Mouse (Mus musculus) megakaryocyte, embryonic 14.5 days (primary cell): ENCODE data around the gene Rps11. TPM values are rescaled to one million over a fixed set of nuclear protein-coding genes. Genes with fewer than 3 reads are reported as not detected.
A peak's percentile ranks its signal among the peaks of the same experiment; 100 is the strongest.
"Not testable (repeated sequence)": the region's sequence is repeated elsewhere in the genome, so short reads cannot be mapped to it uniquely, and the experiment has no call there.

ENCODE experiments used
- H3K27me3 ChIP-seq: replicated peaks from 2 replicates; pipeline ENCODE3; 2012; ENCODE audit warnings: inconsistent platforms
- H3K36me3 ChIP-seq: replicated peaks from 2 replicates; pipeline ENCODE3; 2012; ENCODE audit warnings: low read length, inconsistent platforms, mixed read lengths
- H3K4me1 ChIP-seq: 2 replicates; pipeline ENCODE4 v1.6.1; 2012; ENCODE audit warnings: inconsistent platforms
- H3K4me3 ChIP-seq: replicated peaks from 2 replicates; pipeline ENCODE3; 2012; ENCODE audit warnings: moderate library complexity, mild to moderate bottlenecking, inconsistent platforms
- H3K9me3 ChIP-seq: 2 replicates; pipeline ENCODE4 v1.6.1; 2012; ENCODE audit warnings: inconsistent platforms
- FLI1 ChIP-seq: IDR thresholded peaks from 2 replicates; pipeline ENCODE4 v1.6.1; 2012; ENCODE audit warnings: low read length, inconsistent platforms, mixed read lengths
- GATA1 ChIP-seq: IDR thresholded peaks from 3 replicates; pipeline ENCODE4 v1.6.1; 2012; ENCODE audit warnings: mixed read lengths, low read length, inconsistent platforms, borderline replicate concordance
- polyA plus RNA-seq: library from polyadenylated mRNA; stranded (reverse); fragments of >175 nt; gene quantifications from 2 replicates; pipeline ENCODE4 v1.2.3, GENCODE M21; 2012; ENCODE audit warnings: low replicate concordance; ENCODE audit not compliant: insufficient read depth

Gene Rps11
- polyA plus RNA-seq, 1 experiment, result 217 TPM

DNA sequence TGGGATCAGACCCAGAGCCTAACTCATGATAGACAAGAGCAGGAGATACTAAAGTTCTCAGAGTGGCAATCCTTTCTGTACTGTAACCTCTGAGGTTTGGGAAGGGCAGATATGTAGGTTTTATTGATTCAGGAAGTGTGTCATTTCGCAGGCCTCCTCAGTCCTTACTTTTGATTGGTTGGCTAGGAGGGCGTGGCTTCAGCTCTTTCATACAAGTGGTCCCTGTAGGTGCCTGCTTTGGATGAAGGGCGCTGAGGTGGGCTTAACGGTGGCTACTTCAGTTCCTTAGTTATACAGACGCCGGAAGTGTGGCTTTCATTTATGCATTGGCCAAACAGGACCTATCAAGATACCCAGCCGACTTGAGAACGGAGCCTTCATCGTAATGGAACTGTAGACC lies 31.4 kb upstream of the Rps11 start:
- peaks cover 1% of the 10 kb centered on the region for H3K27me3 ChIP-seq
- peaks cover 25% of the 10 kb centered on the region for H3K4me1 ChIP-seq
- H3K4me3 ChIP-seq, result no peak overlapping the region
- TF ChIP-seq GATA1 (no peak), FLI1 (no peak)
- no peaks in the 10 kb centered on the region for H3K9me3 ChIP-seq
- H3K36me3 ChIP-seq, result peaks cover 47% of the 10 kb centered on the region

DNA sequence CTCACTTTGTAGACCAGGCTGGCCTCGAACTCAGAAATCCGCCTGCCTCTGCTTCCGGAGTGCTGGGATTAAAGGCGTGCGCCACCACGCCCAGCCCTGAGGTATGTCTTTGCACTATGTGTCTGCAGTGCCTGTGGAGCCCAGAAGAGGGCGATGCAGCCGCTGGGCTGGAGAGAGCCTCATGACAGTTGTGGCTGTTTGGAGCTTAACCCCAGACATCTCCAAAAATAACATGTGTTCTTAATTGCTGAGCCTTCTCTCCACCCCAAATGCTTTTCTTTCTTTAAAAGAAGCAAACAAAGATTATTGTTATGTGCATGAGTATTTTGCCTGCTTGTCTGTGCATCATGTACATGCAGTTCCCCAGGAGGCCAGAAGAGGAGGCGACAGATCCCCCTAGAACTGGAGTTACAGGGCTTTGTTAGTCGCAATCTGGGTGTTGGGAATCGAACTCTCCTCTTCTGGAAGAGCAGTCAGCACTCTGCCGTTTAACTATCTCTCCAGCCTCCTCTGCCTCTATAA lies 30.8 kb upstream of the Rps11 start:
- TF ChIP-seq GATA1 (no peak), FLI1 (no peak)
- peaks cover 1% of the 10 kb centered on the region for H3K27me3 ChIP-seq
- H3K4me1 ChIP-seq, result peaks cover 30% of the 10 kb centered on the region
- H3K4me3 ChIP-seq, result peak overlapping the region; percentile 97
- no peaks in the 10 kb centered on the region for H3K9me3 ChIP-seq
- peaks cover 44% of the 10 kb centered on the region for H3K36me3 ChIP-seq

DNA sequence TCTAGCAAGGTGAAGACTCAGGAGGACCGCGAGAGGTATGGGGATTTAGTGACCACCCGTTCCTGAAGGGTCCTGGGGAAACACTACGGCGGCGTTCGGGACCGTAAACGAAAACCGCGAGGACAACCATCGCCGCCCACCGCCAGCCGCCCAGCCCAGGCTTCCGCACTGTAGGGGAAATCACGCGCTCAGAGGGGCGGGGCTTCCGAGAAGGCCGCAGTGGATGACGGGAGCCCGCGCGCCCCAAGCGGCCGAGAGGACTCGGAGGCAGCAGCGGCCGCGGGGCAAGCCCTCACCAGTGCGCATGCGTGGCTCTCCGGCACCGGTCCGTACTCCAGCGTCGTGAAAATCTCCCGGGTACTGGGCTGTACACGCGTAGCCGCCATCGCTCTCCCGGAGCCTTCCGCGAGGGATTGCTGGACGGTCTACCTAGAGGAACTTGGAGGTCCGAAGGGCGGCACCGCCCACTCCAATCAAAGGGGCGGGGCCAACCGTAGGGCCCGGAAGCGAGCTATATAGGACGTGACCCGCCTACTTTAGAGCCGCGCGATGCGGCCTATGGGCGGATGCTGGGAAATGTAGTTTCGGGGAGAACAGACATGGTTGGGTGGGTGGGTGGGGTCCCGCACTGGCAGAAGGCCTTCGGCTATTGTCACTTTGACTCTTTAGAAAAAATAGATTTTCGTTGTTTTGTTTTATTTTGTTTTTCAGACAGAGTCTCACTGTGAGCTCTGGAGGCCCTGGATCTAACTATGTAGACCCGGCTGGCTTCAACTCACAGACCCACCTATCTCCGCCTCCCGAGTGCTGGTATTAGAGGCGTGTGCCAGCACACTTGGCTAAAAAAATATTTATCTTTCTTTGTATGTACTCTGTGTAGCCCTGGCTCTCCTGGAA lies 30.1 kb upstream of the Rps11 start, which contains the start of the genes Pih1d1 and Aldh16a1:
Pih1d1 (plus strand) TSS at position 208 of the 897 bp plus-strand sequence.
Aldh16a1 (minus strand) TSS at position 489 of the 897 bp plus-strand sequence.
- no peaks in the 10 kb centered on the region for H3K9me3 ChIP-seq
- H3K4me1 ChIP-seq, result peaks cover 31% of the 10 kb centered on the region
- TF ChIP-seq GATA1, result no peak
- no peak for TF ChIP-seq FLI1
- H3K4me3 ChIP-seq, result peak within 1 kb of the TSS; percentile 97
- H3K27me3 ChIP-seq, result peaks cover 1% of the 10 kb centered on the region
- peaks cover 38% of the 10 kb centered on the region for H3K36me3 ChIP-seq

DNA sequence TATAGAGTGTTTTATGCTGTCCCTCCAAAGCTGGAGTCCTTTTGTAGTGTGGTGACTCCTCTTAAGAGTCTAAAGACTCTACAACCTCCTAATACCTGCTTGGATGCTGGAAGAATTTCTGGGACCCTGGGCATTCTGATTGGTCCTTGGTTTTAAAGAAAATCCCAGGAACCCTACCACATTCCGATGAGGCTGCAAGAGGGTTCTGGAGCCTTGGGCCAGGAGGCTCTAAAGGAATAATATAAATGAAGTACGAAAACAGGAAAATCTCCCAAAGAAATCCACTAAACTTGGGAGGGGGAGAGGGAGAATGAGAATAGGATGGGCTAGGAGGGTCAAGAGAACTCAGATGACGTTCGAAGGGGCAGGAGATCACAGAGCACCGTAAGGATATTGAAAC lies 29.3 kb upstream of the Rps11 start:
- Histone ChIP-seq H3K36me3 (peaks cover 38% of the 10 kb centered on the region), H3K9me3 (no peaks in the 10 kb centered on the region), H3K27me3 (no peaks in the 10 kb centered on the region), H3K4me3 (peak overlapping the region; percentile 97), H3K4me1 (peaks cover 37% of the 10 kb centered on the region)
- TF ChIP-seq FLI1, result no peak
- no peak for TF ChIP-seq GATA1

DNA sequence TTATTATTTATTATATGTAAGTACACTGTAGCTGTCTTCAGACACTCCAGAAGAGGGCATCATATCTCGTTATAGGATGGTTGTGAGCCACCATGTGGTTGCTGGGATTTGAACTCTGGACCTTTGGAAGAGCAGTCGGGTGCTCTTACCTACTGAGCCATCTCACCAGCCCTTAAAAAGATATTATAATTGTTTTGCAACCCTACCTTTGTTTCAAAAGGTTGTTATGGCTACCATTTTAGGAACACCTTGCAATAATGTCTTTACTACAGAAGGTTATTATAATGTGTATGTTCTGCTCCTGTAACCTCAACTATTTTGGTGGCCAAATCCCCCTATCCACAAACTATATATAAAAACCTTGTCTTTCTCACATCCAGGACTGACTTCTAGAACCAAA lies 28.8 kb upstream of the Rps11 start:
- H3K9me3 ChIP-seq, H3K27me3 ChIP-seq: not testable (repeated sequence)
- Histone ChIP-seq H3K4me1 (peaks cover 41% of the 10 kb centered on the region), H3K36me3 (peaks cover 38% of the 10 kb centered on the region), H3K4me3 (peak overlapping the region; percentile 97)

DNA sequence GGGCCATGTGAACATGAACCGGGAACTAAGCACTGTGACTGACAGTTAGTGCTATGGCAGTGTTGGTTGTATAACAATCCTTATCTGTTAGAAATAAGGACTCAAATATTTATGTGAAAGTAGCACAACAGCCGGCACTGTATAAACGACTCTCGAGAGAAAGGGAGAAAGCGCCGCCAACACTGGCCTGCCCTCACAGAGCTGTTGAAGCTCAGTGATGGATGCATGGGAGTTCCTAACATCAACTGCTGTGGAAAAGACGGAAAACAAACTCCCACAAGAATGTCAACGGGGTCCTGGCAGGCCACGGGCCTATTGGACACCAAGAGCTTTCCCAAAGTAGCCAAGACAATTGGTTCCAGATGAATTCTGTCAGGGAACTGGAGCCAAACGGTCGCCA lies 27.1 kb upstream of the Rps11 start:
- H3K9me3 ChIP-seq, result no peaks in the 10 kb centered on the region
- H3K27me3 ChIP-seq, result peaks cover 4% of the 10 kb centered on the region
- no peak overlapping the region for H3K4me3 ChIP-seq
- peaks cover 39% of the 10 kb centered on the region for H3K36me3 ChIP-seq
- H3K4me1 ChIP-seq, result peaks cover 41% of the 10 kb centered on the region
- TF ChIP-seq FLI1 (no peak), GATA1 (no peak)

DNA sequence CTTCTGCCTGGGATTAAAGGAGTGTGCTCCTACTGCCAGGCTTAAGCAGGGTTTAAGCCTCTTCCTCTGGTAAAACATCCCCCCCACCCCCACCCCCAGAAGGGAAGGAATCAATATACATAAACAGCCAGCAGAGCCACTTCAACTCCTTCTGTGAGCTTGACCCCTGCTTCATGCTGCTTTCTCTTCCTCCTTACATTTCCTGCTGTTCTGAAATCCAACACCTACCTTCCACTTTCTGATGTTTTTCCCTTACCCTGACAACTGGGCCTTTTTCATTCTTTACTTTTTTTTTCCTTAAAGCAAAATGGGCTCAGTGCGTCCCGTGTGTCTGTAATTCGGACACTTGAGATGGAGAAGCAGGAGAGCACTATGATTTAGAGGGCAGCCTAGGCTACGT lies 26.1 kb upstream of the Rps11 start:
- H3K4me3 ChIP-seq, result no peak overlapping the region
- H3K36me3 ChIP-seq, result peaks cover 46% of the 10 kb centered on the region
- peaks cover 12% of the 10 kb centered on the region for H3K27me3 ChIP-seq
- TF ChIP-seq FLI1 (no peak), GATA1 (no peak)
- peaks cover 42% of the 10 kb centered on the region for H3K4me1 ChIP-seq
- H3K9me3 ChIP-seq, result no peaks in the 10 kb centered on the region

DNA sequence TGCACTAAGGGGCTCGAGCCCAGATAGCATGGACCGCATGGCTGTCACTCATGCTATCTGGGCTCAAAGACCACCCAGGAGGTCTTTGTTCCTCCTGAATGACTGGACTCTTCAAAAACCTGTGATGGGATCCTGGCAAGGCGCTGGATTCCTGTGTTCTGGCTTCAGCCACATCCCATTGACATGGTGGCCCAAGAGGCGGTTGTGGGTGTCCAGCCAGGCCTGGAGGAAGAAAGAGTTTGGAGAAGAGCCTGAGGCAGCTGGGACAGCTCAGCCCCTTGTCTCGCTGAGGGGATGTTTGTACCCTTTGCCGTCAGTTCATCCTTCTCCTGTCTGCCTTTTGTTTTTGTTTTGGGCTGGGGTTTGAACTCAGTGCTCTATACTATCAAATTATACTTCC lies 25.3 kb upstream of the Rps11 start:
- TF ChIP-seq GATA1 (no peak), FLI1 (no peak)
- peaks cover 35% of the 10 kb centered on the region for H3K4me1 ChIP-seq
- H3K36me3 ChIP-seq, result peaks cover 54% of the 10 kb centered on the region
- H3K4me3 ChIP-seq, result no peak overlapping the region
- peaks cover 15% of the 10 kb centered on the region for H3K27me3 ChIP-seq
- no peaks in the 10 kb centered on the region for H3K9me3 ChIP-seq

DNA sequence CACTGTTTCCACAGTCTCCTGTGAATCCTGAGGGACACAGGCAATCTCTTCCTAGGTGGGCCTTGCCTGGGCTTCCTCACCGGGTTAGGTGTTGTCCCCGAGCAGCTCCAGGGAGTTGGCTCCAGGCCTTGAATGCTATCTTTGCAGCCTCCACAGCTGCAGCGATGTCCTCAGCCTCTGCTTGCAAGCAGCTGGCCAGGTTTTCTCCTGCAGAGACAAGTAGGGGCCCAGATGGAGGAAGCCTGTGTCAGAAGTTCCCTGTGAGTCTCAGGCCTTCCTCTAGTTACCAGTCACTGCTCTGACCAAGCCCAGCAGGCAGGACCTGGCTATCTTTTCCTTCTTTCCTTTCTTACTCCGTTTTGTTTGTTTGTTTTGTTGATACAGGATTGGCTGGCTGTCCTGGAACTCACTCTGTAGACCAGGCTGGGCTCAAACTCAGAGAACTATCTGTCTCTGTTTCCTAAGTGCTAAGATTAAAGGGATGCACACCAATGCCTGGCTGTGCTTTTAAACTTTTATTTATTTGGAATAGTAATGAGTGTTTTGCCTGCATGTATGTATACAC lies 24.4 kb upstream of the Rps11 start:
- Histone ChIP-seq H3K4me3 (no peak overlapping the region), H3K36me3 (peaks cover 63% of the 10 kb centered on the region)

DNA sequence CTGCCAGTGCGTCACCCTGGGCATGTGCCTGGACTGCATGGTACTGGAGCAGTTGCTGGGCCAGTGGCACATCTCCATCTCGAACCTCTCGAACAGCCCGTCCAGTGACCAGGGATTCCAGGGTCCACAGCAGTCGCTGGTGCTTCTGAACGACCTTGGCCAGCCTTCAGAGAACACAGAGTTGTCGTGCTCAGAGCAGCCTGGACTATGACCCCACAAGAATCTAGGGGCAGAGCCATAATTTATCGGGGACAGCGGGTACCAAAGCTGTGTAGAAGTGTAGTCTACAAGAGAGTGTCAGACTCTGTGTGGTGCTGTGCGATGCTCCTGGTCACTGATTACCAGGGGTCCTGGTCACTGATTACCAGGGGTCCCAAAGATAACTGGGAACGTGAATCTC lies 23.7 kb upstream of the Rps11 start:
- no peak for TF ChIP-seq GATA1
- no peak for TF ChIP-seq FLI1
- H3K36me3 ChIP-seq, result peaks cover 70% of the 10 kb centered on the region
- H3K27me3 ChIP-seq, result peaks cover 23% of the 10 kb centered on the region
- H3K9me3 ChIP-seq, result no peaks in the 10 kb centered on the region
- peaks cover 32% of the 10 kb centered on the region for H3K4me1 ChIP-seq
- no peak overlapping the region for H3K4me3 ChIP-seq

More for the DNA sequence above, 24.4 kb upstream of the Rps11 start:
- TF ChIP-seq FLI1, result no peak
- TF ChIP-seq GATA1, result no peak
- Histone ChIP-seq H3K9me3 (no peaks in the 10 kb centered on the region), H3K27me3 (peaks cover 19% of the 10 kb centered on the region), H3K4me1 (peaks cover 33% of the 10 kb centered on the region)
